Mouse (Mus musculus): ENCODE measurements around the gene Por.

Por gene

DNA sequence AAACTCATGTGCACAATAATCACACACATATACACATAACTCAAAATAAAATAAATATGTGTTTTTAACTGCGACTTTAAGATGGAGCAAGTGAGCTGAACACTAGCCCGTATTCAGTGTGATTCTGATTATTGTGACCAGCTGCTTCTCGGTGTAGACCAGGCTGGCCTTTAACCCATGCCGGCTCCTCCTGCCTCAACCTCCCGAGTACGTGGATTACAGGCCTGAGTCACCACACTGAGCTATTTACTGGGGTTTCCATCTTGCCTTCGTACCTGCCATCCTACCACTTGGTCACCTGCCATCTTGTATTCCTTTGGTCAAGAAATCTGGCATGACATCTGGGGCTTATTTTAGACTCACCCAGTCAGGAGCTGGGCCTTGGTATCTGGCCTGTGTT, 33.6 kb downstream of the Por start:
- no peak for DNase-seq

DNA sequence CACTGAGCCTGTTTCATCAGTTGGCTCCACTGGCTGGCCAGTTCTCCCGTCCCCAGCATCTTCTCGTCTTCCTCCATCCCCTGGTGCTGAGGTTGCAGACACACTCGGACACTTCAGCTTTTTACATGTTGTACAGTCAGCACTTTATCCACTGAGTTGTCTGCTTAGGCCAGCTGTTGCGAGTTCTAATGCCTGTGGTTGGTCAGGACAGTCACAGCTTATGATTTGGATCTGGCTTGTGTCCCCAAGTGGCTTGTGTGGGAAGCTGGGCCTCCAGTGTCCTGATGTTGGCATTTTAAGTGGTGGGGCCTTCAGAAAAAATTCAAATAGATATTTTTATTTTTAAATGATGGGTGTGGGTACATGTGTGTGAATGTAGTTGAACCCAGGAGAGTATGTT, 35.5 kb downstream of the Por start:
- DNase-seq: no peak

GRCm38 (mm10) chr5:135707039-135707438, 37.2 kb downstream of the Por start:
- no peak for DNase-seq

- no peak for DNase-seq
Observed at GRCm38 (mm10) chr5:135707855-135708254, 38.0 kb downstream of the Por start.

DNA sequence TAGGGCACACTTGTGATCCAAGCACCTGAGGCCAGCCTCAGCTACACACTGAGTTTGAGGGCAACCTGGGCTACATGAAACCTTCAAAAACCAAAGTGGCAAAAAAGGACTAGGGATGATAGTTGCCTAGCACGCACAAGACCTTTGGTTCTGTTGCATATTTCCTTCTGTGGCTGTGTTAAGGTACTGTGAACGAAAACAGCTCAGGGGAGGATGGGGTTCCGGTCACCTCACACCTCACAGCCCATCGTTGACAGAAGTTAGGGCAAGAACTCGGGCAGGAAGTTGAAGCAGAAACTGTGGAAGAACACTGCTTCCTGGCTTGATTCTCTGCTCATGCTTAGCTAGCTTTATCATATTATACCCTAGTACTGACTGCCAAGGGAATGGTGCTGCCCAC, 39.9 kb downstream of the Por start:
- no peak for DNase-seq

- no peak for DNase-seq
Observed at GRCm38 (mm10) chr5:135710599-135711214, 40.9 kb downstream of the Por start.

GRCm38 (mm10) chr5:135711582-135712355, 41.9 kb downstream of the Por start:
- no peak for DNase-seq

DNA sequence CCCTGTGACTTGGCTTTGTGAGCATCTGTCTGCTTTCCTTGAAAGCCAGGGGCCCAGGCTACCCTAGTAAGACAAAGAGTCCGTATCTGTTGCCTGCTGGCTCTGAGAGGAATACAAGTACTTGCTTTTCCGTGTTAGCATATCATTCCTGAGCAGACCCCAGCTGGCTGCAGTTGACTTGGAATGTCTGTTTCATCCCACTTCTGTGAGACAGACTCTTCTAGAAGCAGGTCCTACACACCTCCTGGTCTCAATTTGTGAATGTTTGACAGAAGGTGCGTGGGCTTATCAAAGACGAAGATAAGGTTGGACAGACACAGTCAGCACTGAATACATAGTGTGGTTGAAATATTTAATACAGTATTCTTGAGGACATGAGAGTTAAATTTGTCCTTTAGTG, 43.0 kb downstream of the Por start:
- no peak for DNase-seq

DNA sequence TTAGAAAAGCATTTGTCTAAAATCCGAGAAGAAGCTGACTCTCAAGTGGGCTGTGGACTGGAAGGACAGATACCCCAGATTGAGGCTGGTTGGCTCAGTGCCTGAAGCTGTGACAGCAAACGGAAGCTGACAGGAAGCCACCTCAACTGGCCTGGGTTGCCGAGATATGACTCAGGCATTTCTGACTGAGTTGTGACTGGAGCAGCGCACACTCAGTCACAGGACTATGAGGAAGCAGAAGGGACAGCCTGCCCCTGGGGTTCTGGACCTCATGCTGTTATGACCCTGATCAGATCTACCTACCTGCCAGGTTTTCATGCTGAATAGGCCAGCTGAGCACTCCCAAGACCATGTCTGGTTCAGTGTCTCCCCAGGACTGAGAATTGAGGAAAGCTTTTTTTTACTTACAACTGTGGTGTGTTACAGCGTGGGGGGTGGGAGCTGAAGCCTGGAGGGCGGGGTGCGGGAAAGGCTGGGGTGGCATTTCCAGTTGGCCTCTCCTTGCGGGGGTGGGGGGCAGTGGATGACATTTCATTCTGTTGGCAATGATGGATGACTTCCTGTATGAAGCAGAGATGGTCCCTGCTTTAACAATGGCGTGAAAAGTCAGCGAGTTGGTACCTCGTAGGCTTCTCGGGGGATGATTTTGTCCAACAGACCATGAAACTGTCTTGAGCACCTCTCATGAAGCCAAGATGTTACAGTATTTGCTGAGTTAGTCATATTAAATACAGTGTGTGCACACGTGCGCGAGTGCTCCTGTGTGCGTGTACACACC, 43.8 kb downstream of the Por start:
- DNase-seq: peak; percentile 71

GRCm38 (mm10) chr5:135715624-135716023, 45.8 kb downstream of the Por start:
- DNase-seq: peak; percentile 46

DNA sequence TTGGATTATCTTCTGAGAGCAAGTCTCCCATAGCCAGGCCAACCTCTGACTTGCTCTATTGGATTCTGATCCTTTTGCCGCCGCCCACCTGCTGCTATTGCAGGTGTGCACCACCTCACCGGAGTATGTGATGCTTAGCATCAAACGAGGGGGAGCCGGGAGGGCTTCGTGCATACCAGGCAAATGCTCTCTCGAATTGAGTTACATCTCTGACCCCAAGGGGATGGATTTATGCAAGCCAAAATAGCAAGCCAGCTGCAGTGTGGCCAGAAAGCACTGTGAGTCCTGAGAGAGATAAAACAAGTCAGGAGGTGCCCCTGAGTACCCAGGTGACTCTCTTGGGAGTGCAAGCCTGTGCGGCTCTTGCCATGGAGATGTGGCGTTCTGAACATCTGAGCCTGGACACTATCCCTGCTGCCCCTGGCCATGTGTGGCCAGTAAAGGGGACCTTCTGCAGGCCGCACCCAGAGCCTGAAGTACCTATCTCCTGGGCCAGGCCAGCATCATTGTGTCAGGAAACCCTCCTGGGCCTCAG, 49.8 kb downstream of the Por start:
- no peak for DNase-seq

- DNase-seq: no peak
Observed at GRCm38 (mm10) chr5:135720121-135720520, 50.3 kb downstream of the Por start.

DNA sequence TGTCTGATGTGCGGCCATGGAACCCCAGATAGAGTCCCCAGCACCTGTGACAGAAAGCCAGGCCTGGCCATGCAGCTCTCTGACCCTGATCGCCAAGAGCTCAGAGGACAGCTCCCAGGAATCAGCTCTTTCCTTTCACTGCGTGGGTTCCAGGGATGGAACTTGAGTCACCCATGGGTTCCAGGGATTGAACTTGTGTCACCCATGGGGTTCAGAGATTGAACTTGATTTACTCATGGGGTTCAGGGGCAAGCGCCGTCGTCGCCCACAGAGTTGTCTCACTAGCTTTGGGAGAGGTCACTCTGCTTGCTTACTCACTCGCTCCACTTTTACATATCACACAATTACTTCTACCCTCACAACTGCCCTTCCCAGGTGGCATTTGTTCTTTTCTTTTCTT, 51.2 kb downstream of the Por start:
- no peak for DNase-seq

GRCm38 (mm10) chr5:135722121-135722520, 52.3 kb downstream of the Por start:
- no peak for DNase-seq

GRCm38 (mm10) chr5:135723165-135723751, 53.4 kb downstream of the Por start:
- no peak for DNase-seq

DNA sequence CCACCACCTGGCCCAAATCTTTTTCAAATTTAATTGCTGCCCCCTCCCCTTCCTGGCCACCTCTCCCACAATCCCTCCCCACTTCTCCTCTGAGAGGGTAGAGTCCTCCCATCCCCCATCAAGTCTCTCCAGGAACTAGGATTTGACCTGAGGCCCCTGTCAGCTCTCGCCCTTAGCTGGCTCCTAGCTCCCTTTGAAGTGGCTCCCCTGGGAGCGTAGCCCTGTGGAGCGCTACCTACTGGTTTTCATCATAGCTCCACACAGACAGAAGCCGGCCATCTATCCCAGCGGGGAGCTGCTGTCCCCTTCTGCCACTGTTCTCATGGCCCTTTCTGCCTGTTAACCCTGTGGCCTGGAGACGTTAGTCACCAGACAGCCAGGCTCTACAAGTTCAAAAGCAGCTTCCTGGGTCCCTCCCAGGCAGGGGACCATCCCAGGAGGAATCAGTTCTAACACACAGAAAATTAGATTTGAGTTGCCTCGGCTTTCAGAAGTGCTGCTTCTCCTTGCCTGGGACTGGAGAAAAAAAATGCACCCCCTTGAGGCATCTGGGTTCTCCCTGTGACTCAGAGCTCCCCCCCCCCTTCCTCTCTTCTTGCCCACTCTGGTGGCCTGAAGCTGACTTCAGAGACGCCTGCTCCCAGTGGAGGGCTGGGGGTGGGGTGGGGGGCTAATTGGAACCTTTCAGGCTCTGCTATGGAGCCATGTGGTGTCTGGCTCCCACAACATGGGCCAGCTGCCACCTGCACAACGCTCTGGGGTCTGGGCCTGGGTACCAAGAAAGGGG, 54.9 kb downstream of the Por start:
- DNase-seq: no peak

- no peak for DNase-seq
Observed at GRCm38 (mm10) chr5:135725391-135725841, 55.6 kb downstream of the Por start.

DNA sequence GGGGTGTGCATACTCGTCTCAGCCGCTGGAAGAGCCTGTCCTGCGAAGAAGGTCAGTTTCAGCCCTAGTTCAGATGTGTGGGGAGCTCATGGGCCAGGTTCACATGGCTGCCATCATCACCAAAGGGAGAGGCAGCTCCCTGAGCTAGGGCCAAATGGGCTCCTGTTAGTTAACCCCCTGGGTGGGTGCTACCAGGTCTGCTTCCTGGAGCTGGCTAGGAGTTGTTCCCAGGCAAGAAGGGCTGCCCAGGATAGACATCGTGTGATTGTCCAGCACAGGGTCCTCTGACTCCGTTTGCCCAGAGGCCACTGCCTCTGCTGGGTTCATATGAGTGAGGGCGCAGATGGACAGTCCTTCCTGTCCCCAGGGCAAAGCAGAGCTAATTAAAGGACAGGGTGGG, 56.2 kb downstream of the Por start:
- DNase-seq: no peak

GRCm38 (mm10) chr5:135726641-135727346, 57.0 kb downstream of the Por start:
- DNase-seq: no peak

DNA sequence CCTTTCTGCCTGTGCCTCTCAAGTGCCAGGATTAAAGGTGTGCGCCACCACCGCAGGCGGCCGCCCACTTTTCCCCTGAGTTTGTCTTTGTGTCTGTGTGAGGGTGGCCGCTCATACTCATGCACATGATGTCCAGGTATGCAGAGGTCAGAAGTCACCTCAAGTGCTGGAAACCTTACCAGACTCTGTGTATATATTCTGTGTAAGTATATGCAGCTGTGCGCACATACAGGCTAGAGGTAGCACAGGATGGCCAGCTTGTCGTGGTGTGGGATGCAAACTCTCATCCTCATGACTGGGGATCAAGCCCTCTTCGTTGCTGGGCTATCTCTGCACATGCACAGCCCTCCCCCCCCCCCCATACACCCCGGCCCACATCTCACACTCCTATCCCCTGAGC, 58.0 kb downstream of the Por start:
- DNase-seq: no peak

DNA sequence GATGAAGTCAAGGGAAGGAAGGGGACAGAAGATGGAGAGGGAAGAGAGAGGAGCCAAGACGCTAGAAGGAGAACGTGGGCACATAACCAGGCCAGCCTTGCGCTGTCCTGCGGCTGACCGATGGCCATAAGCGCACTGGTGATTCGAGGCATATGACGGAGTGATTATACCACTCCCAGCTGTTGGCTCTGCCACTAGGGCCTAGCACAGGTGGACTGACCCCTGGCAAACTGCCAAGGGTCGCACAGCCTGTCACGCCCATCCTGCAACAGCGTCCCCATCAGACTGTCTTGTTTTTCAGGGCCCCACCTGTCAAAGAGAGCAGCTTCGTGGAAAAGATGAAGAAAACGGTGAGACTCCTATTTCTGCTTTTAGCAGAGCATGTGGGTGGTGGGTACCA, 58.5 kb downstream of the Por start:
- no peak for DNase-seq

DNA sequence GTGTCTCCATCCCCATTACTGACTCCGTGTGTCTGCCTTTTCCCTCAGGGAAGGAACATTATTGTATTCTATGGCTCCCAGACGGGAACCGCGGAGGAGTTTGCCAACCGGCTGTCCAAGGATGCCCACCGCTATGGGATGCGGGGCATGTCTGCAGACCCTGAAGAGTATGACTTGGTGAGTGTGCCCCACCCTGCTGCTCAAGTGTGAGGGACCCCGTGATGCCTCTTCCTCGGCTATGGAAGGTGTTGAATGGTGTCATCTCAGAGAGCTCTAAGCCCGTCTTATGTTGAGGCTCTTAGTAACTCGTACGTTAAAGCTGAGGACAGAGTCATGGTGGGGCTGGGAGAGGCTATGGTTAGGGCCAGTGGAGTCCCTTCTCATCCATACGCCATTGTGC, 59.5 kb downstream of the Por start:
- no peak for DNase-seq
